Mouse (Mus musculus) CD4-positive naive resting alpha-beta T cell, adult 57 days (primary cell): Measurements from ENCODE around the gene Il1f8. TPM values are rescaled to one million over a fixed set of nuclear protein-coding genes. Genes with fewer than 3 reads are reported as not detected.

Source experiments
- total RNA-seq: library from RNA; stranded (reverse); gene quantifications from one replicate; pipeline ENCODE4 v1.2.4, GENCODE M21; 2023

Il1f8 gene
- not detected for total RNA-seq

DNA sequence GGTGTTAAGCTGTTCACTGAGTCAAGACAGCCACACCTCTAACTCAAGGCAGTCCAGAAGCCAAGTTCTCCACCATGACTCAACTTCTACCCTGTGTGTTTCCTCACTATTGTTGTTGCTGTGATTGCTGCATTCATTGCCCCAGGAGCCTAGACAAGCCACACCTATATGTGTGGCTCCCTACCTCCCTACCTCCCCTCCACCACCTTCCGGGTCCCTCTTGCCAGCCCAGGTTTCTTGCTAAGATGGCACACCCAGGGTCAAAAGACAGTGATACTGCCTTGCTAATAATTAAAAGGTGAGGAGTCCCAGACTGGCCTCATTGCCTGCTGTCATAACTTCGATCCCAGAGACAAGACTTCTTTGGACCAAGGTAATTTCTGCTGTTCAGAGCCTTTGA, at the start of gene Il1f8:
Il1f8 (plus strand) TSS at position 301 of the 400 bp plus-strand sequence.

DNA sequence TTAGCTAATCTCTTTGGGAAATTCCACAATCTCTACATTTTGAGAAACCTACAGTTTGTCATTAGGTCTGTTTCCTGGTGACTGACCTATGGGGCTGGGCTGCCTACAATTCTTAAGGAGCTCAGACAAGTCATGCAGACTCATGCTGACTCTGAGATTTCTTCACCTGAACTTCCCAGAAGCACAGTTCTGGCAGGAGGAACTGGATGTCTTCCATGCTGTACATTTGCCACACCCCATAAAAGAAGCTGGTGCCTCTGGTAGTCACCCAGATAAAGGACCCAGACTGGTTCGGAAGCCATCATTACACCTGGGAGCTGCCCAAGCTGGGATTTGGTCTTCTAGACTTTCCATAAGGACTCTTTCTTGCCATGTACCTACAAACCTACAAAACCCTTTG, 33.2 kb downstream of the Il1f8 start, which contains the start of gene Il1f9:
Il1f9 (plus strand) TSS at position 301 of the 400 bp plus-strand sequence.

Other genes with a start within 250 kb of the Il1f8 start
- not detected for gene Hnmt, start 103.8 kb upstream of the Il1f8 start, total RNA-seq
- gene Tbpl2, start 56.6 kb upstream of the Il1f8 start, total RNA-seq, result not detected
- 0.47 TPM for gene Il1f9, start 33.3 kb downstream of the Il1f8 start, total RNA-seq
- gene Il1f6, start 62.3 kb downstream of the Il1f8 start, total RNA-seq, result not detected
- not detected for gene Il1f5, start 123.8 kb downstream of the Il1f8 start, total RNA-seq
- not detected for gene Il1f10, start 138.0 kb downstream of the Il1f8 start, total RNA-seq
- not detected for gene Il1rn, start 183.7 kb downstream of the Il1f8 start, total RNA-seq
- 172 TPM for gene Psd4, start 214.4 kb downstream of the Il1f8 start, total RNA-seq